Mouse (Mus musculus) CH12.LX (cell line): ENCODE results near the gene Vps36. TPM values are rescaled to one million over a fixed set of nuclear protein-coding genes. Genes with fewer than 3 reads are reported as not detected.

ENCODE experiments used
- DNase-seq: peaks from one replicate; pipeline ENCODE4 v3.0.0-alpha.2; 2013; ENCODE audit errors: extremely low read depth
- H3K27ac ChIP-seq: 2 replicates; pipeline ENCODE4 v1.5.1; 2012; ENCODE audit warnings: low read depth, mild to moderate bottlenecking, control low read depth, moderate library complexity; ENCODE audit not compliant: insufficient read depth
- H3K27me3 ChIP-seq: replicated peaks from 2 replicates; pipeline ENCODE3; 2012; ENCODE audit warnings: inconsistent platforms
- H3K36me3 ChIP-seq, 2 experiments: replicated peaks in 1 of 2; 2 replicates each; pipeline versions ENCODE3 to v1.6.1; 2012; ENCODE audit warnings: inconsistent platforms in 1 of 2, low read length in 1 of 2, mild to moderate bottlenecking in 1 of 2, mixed read lengths in 1 of 2, moderate library complexity in 1 of 2; ENCODE audit not compliant: control insufficient read depth in 1 of 2, insufficient read depth in 1 of 2
- H3K4me1 ChIP-seq, 2 experiments: 2 replicates each; pipeline ENCODE4 v1.6.1; 2012; ENCODE audit warnings: inconsistent platforms in 1 of 2, moderate library complexity in 1 of 2; ENCODE audit not compliant: insufficient read depth in 2 of 2, control insufficient read depth in 1 of 2
- H3K4me2 ChIP-seq: 2 replicates; pipeline ENCODE4 v1.6.1; 2012; ENCODE audit warnings: low read depth, mild to moderate bottlenecking, control low read depth; ENCODE audit not compliant: poor library complexity, insufficient read depth, severe bottlenecking
- H3K4me3 ChIP-seq, 3 experiments: fragments of 150-350 bp in 1 of 3; sonication (generic) in 1 of 3; replicated peaks in 1 of 3; 2 replicates each; pipeline versions ENCODE3 to v1.5.1; 2011 to 2012; ENCODE audit warnings: low read depth in 2 of 3, low read length in 2 of 3, mild to moderate bottlenecking in 2 of 3, moderate library complexity in 2 of 3, control low read depth in 1 of 3, improper control_type of control experiment in 1 of 3, inconsistent platforms in 1 of 3, mixed read lengths in 1 of 3; ENCODE audit not compliant: poor library complexity in 1 of 3
- H3K79me2 ChIP-seq: replicated peaks from 2 replicates; pipeline ENCODE4 v1.6.1; 2012; ENCODE audit warnings: mild to moderate bottlenecking, moderate library complexity; ENCODE audit not compliant: control insufficient read depth, poor library complexity, insufficient read depth, severe bottlenecking; ENCODE audit errors: extremely low read depth
- H3K9ac ChIP-seq: 2 replicates; pipeline ENCODE4 v1.6.1; 2012; ENCODE audit warnings: low read depth, mild to moderate bottlenecking, control low read depth, moderate library complexity; ENCODE audit not compliant: insufficient read depth
- H3K9me3 ChIP-seq: replicated peaks from 2 replicates; pipeline ENCODE3; 2012; ENCODE audit warnings: low read length, inconsistent platforms, mixed read lengths
- CHD1 ChIP-seq: IDR thresholded peaks from 2 replicates; pipeline ENCODE4 v1.6.1; 2012; ENCODE audit warnings: low read depth, low read length, improper control_type of control experiment, inconsistent platforms
- CHD2 ChIP-seq: IDR thresholded peaks from 2 replicates; pipeline ENCODE4 v1.6.1; 2011; ENCODE audit warnings: low read length, improper control_type of control experiment
- ETS1 ChIP-seq: conservative IDR thresholded peaks from 2 replicates; pipeline ENCODE4 v1.6.1; 2012; ENCODE audit warnings: low read depth, mild to moderate bottlenecking, inconsistent platforms, low read length, improper control_type of control experiment, moderate library complexity
- JUND ChIP-seq: conservative IDR thresholded peaks from 2 replicates; pipeline ENCODE4 v1.6.1; 2011; ENCODE audit warnings: low read depth, low read length, improper control_type of control experiment
- KAT2A ChIP-seq: IDR thresholded peaks from 2 replicates; pipeline ENCODE4 v1.6.1; 2012; ENCODE audit warnings: low read length, improper control_type of control experiment, inconsistent platforms; ENCODE audit not compliant: insufficient replicate concordance
- MAX ChIP-seq: IDR thresholded peaks from 2 replicates; pipeline ENCODE4 v1.6.1; 2011; ENCODE audit warnings: low read length, improper control_type of control experiment
- MEF2A ChIP-seq: IDR thresholded peaks from 2 replicates; pipeline ENCODE4 v1.6.1; 2014; ENCODE audit warnings: low read depth, mild to moderate bottlenecking, inconsistent platforms, low read length, improper control_type of control experiment, borderline replicate concordance
- MXI1 ChIP-seq: IDR thresholded peaks from 2 replicates; pipeline ENCODE4 v1.6.1; 2011; ENCODE audit warnings: mild to moderate bottlenecking, low read depth, low read length, improper control_type of control experiment
- PAX5 ChIP-seq: IDR thresholded peaks from 2 replicates; pipeline ENCODE4 v1.6.1; 2012; ENCODE audit warnings: low read length, inconsistent platforms, mixed read lengths
- RCOR1 ChIP-seq: conservative IDR thresholded peaks from 2 replicates; pipeline ENCODE4 v1.6.1; 2012; ENCODE audit warnings: low read depth, mild to moderate bottlenecking, inconsistent platforms, low read length, improper control_type of control experiment
- TBP ChIP-seq: conservative IDR thresholded peaks from 2 replicates; pipeline ENCODE4 v1.6.1; 2011; ENCODE audit warnings: low read depth, low read length, improper control_type of control experiment
- UBTF ChIP-seq: IDR thresholded peaks from 2 replicates; pipeline ENCODE4 v1.6.1; 2012; ENCODE audit warnings: low read depth, mild to moderate bottlenecking, inconsistent platforms, low read length, improper control_type of control experiment, moderate library complexity
- USF1 ChIP-seq: IDR thresholded peaks from 2 replicates; pipeline ENCODE4 v1.6.1; 2014; ENCODE audit warnings: low read depth, mild to moderate bottlenecking, inconsistent platforms, low read length, improper control_type of control experiment
- USF2 ChIP-seq: conservative IDR thresholded peaks from 2 replicates; pipeline ENCODE4 v1.6.1; 2011; ENCODE audit warnings: low read depth, low read length, improper control_type of control experiment
- ZMIZ1 ChIP-seq: IDR thresholded peaks from 2 replicates; pipeline ENCODE4 v1.6.1; 2012; ENCODE audit warnings: low read depth, mild to moderate bottlenecking, inconsistent platforms, low read length, improper control_type of control experiment
- dilution Hi-C: fragments of 300-500 bp; cut with MboI; formaldehyde crosslinking; loops from 2 replicates; pipeline ENCODE4 v1.14.3; 2020; ENCODE audit warnings: low sequenced_read_pairs; ENCODE audit not compliant: extremely low pct_unique_long_range_greater_than_20kb, extremely low pct_ligation_motif_present
- in situ Hi-C: fragments of 300-500 bp; cut with MboI; formaldehyde crosslinking; loops from 3 replicates; pipeline ENCODE4 v1.14.3; 2019; ENCODE audit warnings: low sequenced_read_pairs, low pct_ligation_motif_present, low pct_unique_long_range_greater_than_20kb, mixed read lengths
- polyA plus RNA-seq: library from polyadenylated mRNA; unstranded; fragments of >175 nt; gene quantifications from 2 replicates; pipeline ENCODE4 v1.2.1, GENCODE M21; 2012; ENCODE audit warnings: low read depth; ENCODE audit not compliant: insufficient read length
- total RNA-seq, 2 experiments: library from RNA; depleted of rRNA; stranded (reverse); fragments of 300-350 nt in 1 of 2; fragments of >200 nt in 1 of 2; gene quantifications; 2 replicates each; pipeline ENCODE4 v1.2.3; 2012 to 2014

Vps36 gene
- total and polyA plus RNA-seq, 3 experiments = 17.8 to 43.1 (median 24.7) TPM

GRCm38 (mm10) chr8:22147706-22148366 lies 44.8 kb upstream of the Vps36 start:
- TF ChIP-seq USF2 = no peak
- TF ChIP-seq RCOR1 = no peak
- no peak for TF ChIP-seq KAT2A
- TF ChIP-seq JUND = no peak
- TF ChIP-seq USF1 = no peak
- no peak for TF ChIP-seq ETS1
- TF ChIP-seq MAX = no peak
- TF ChIP-seq MEF2A = no peak
- no peak for TF ChIP-seq MXI1
- dilution Hi-C loops = no loop called here
- no peaks in the 10 kb centered on the region for H3K4me1 ChIP-seq
- no peaks in the 10 kb centered on the region for H3K79me2 ChIP-seq
- in situ Hi-C loops = no loop called here
- no peak overlapping the region for H3K27ac ChIP-seq
- no peak overlapping the region for H3K4me3 ChIP-seq
- H3K27me3 ChIP-seq = no peaks in the 10 kb centered on the region
- no peak for DNase-seq
- peaks cover 0 to 52% of the 10 kb centered on the region in 2 experiments for H3K36me3 ChIP-seq
- no peak overlapping the region for H3K9ac ChIP-seq
- H3K9me3 ChIP-seq = no peaks in the 10 kb centered on the region
- H3K4me2 ChIP-seq = no peak overlapping the region

DNA sequence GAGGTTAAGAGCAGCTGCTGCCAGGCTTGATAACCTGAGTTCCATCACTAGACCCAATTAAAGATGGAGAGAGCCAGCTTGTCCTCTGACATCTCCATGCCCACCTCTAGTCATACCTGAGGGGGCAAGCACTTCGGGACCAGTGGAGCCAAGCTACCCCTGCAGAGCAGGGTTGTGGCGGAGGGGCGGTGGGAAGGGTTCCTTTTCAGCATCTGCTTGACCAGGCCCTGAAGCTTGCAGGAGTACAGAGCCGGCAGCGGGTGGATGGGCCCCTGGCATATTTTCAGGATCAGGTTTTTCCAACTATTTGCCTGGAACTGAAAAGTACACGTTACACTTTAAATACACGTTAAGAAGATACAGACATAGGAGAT lies 44.3 kb upstream of the Vps36 start:
- Histone ChIP-seq H3K27ac (no peak overlapping the region), H3K4me1 (no peaks in the 10 kb centered on the region), H3K79me2 (no peaks in the 10 kb centered on the region), H3K36me3 (peaks cover 0 to 47% of the 10 kb centered on the region in 2 experiments), H3K9me3 (no peaks in the 10 kb centered on the region), H3K9ac (no peak overlapping the region), H3K27me3 (no peaks in the 10 kb centered on the region), H3K4me3 (no peak overlapping the region), H3K4me2 (no peak overlapping the region)
- dilution Hi-C loops = no loop called here
- TF ChIP-seq TBP = no peak
- TF ChIP-seq ZMIZ1 = no peak
- TF ChIP-seq CHD2 = no peak
- no peak for TF ChIP-seq UBTF
- no peak for TF ChIP-seq CHD1
- no peak for TF ChIP-seq PAX5
- no peak for DNase-seq
- in situ Hi-C loops = no loop called here
